ENCODE assay signal across 8 mouse cellular contexts in the genomic region with DNA sequence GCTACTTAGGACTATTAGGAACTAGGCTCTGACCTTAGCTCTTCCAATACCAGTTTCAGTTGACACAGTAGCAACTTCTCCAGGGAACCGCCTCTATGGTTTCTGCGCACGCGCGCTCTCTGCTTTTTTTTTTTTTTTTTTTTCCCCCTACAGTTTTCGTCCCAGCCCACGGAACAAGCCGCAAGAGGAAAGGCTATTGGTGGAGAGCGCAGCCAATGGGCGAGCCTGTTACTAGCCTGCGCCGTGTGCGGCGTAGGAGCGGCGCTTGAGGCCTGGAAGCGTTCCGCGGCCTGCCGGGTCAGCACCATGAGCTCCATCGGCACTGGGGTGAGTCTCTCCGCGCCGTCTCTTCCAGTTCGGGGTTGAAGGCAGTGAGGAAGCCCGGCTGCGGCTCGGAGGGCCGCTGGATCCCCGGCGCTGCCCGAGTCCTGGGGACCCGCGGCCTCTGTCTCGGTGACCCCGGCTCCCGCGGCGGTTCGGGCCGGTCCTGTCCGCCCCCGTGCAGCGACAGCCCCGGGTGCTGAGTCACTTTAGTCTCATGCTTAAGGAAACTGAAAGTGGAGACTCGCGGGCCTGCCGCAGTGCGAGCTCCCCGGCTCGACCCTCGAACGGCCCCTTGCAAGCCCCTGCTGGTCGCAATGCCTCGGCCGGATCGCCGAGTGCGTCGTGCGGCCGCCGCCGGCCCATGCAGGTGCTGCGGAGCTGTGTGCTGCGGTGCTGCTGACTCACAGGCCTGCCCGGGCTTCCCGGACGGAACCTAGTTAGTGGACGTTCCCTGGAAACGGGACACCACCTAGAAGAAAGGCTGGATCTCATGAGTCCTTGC. TPM values are rescaled to one million over a fixed set of nuclear protein-coding genes. Genes with fewer than 3 reads are reported as not detected.
DNase-seq lines count a peak whose midpoint lies in the region; ATAC-seq and TF ChIP-seq lines count a peak whose summit lies in the region.

A gene (plus strand): TSS at position 181 of the 826 bp plus-strand sequence.

- H3K4me1 ChIP-seq in ES-E14 (ENCODE audit: control insufficient read depth in 2 of 2, insufficient read depth in 2 of 2, low read length in 2 of 2, poor library complexity in 1 of 2) = peaks cover 0 to 4% of the 10 kb centered on the region in 2 experiments; a peak in 1 of 4 replicates
- H3K4me1 ChIP-seq in forebrain, embryonic 15.5 days = peaks cover 15% of the 10 kb centered on the region
- H3K4me1 ChIP-seq in lung, adult 2 months (ENCODE audit: control insufficient read depth, insufficient read depth, low read length) = peaks cover 2% of the 10 kb centered on the region; the same call in 1 of the 2 replicates

- DNase-seq in ES-E14 (ENCODE audit: low read depth, low spot score) = peak; percentile 92
- peak; percentile 94 for DNase-seq in cerebellum, adult 11-12 months
- peak; percentile 88 for DNase-seq in heart, postnatal 25 days (ENCODE audit: low spot score)
- DNase-seq in layer of hippocampus, adult 18-20 months (ENCODE audit: low spot score in 2 of 2) = peak; percentile 89 to 94
- DNase-seq in lung, adult 2 months = peak; percentile 91
- DNase-seq in thymus, adult 18-20 months = peak; percentile 84 to 88

- peak within 1 kb of the TSS; percentile 86 to 100 for H3K4me3 ChIP-seq in ES-E14 (ENCODE audit: insufficient read depth in 1 of 2, low read depth in 1 of 2, low read length in 2 of 2, poor library complexity in 1 of 2, severe bottlenecking in 1 of 2)
- peak within 1 kb of the TSS; percentile 100 for H3K4me3 ChIP-seq in forebrain, embryonic 15.5 days
- H3K4me3 ChIP-seq in lung, adult 2 months (replicated peaks; ENCODE audit: extremely low read depth, low read depth, low read length) = peak within 1 kb of the TSS; percentile 96

- under 1% methylated on average over 71 of the region's 71 CpGs for WGBS in forebrain, embryonic 15.5 days
- under 1% methylated on average over 71 of the region's 71 CpGs for WGBS in lung, adult 2 months

- peak; percentile 99 for ATAC-seq in forebrain, embryonic 15.5 days (replicated peaks)
- ATAC-seq in neutrophil, adult 5-6 weeks (ENCODE audit: extremely low read depth, insufficient number of reproducible peaks, low FRiP score, poor library complexity, severe bottlenecking) = peak; percentile 97

- TF ChIP-seq POLR2A in lung, adult 2 months (IDR thresholded peaks at IDR 0.05; ENCODE audit: borderline replicate concordance, extremely low read depth, low read depth, low read length) = peak; percentile 88; the same call in 1 of the 2 replicates

- peak within 1 kb of the TSS; percentile 94 for H3K9ac ChIP-seq in ES-E14 (ENCODE audit: insufficient read depth, low read depth, low read length, poor library complexity, severe bottlenecking)
- H3K9ac ChIP-seq in forebrain, embryonic 15.5 days (replicated peaks) = peak within 1 kb of the TSS; percentile 99

- H3K4me2 ChIP-seq in forebrain, embryonic 15.5 days (replicated peaks) = peak within 1 kb of the TSS; percentile 70

- H3K9me3 ChIP-seq in ES-E14 (ENCODE audit: control insufficient read depth, insufficient read depth, low read depth, low read length) = no peaks in the 10 kb centered on the region
- no peaks in the 10 kb centered on the region for H3K9me3 ChIP-seq in forebrain, embryonic 15.5 days

- intact Hi-C loops in heart, postnatal 25 days (cut with DNase I) = no loop called here

- no peak for TF ChIP-seq CTCF in lung, adult 2 months (IDR thresholded peaks at IDR 0.05; ENCODE audit: insufficient read depth, low read length)

- in situ Hi-C loops in ES-E14 (cut with MboI; ENCODE audit: low sequenced_read_pairs in 2 of 2, unreplicated experiment in 2 of 2) = no loop called here

- H3K27me3 ChIP-seq in forebrain, embryonic 15.5 days = no peaks in the 10 kb centered on the region

- H3K36me3 ChIP-seq in ES-E14 (ENCODE audit: control insufficient read depth, insufficient read depth, low read length, poor library complexity, severe bottlenecking) = peaks cover 5% of the 10 kb centered on the region
- H3K36me3 ChIP-seq in forebrain, embryonic 15.5 days = peaks cover 3% of the 10 kb centered on the region; the same call in 1 of the 2 replicates

- H3K27ac ChIP-seq in ES-E14 (ENCODE audit: insufficient read depth, low read depth, low read length, poor library complexity, severe bottlenecking) = peak within 1 kb of the TSS; percentile 87
- peak within 1 kb of the TSS; percentile 97 for H3K27ac ChIP-seq in forebrain, embryonic 15.5 days (replicated peaks)

TF ChIP-seq in ES-E14, 5 proteins besides CTCF, POLR2A, EP300 and RAD21:
- TF ChIP-seq ZC3H11A (IDR thresholded peaks at IDR 0.05; ENCODE audit: borderline replicate concordance, low read depth, low read length) (no peak), CHD2 (IDR thresholded peaks at IDR 0.05; ENCODE audit: low read depth, low read length) (no peak), HCFC1 (IDR thresholded peaks at IDR 0.05; ENCODE audit: borderline replicate concordance, insufficient read depth, low read length) (peak; percentile 72; the same call in 1 of the 2 replicates), ZNF384 (IDR thresholded peaks at IDR 0.05; ENCODE audit: low read depth, low read length) (peak; percentile 99), MAFK (IDR thresholded peaks at IDR 0.05; ENCODE audit: insufficient read depth, low read depth, low read length) (peak; percentile 62; the same call in 1 of the 2 replicates)
TF ChIP-seq in ES-E14: peak in this region for 3.

RNA-seq across cellular contexts. Expression of the gene that starts here (rescaled TPM):
- total RNA-seq in ES-E14 (2012; rRNA removed) = 209 and 306 TPM in 2 replicates
- polyA plus RNA-seq in forebrain, embryonic 15.5 days (2015; fragmentation: Nextera tagmentation; extraction: Ambion mirVana) = 550 and 556 TPM in 2 replicates
- 100 to 1,000 TPM; 191 to 201 TPM for total RNA-seq in heart, postnatal 25 days (2021)
- 100 to 1,000 TPM; 185 to 216 TPM for total RNA-seq in layer of hippocampus, adult 18-20 months (2021)
- 14.9 and 30.0 TPM in 2 replicates for polyA plus RNA-seq in lung, adult 2 months (2012; rRNA removed)
- 156 and 173 TPM in 2 replicates for total RNA-seq in neutrophil, adult 5-6 weeks (2017)

Comparison
In these comparisons a context has a peak if more than half of its experiments do, and no peak if none do; other contexts are left out.
1. Peak in every context shown above with its lines: DNase-seq, ATAC-seq, H3K4me3 ChIP-seq and H3K27ac ChIP-seq.
2. RNA of the gene that starts here (polyA plus RNA-seq): 550 to 556 TPM in forebrain, embryonic 15.5 days; 14.9 to 30.0 TPM in lung, adult 2 months; every median in the first group is over 10 times any median in the second.